Mouse (Mus musculus) heart, embryonic 13.5 days (tissue): ENCODE results near the gene Nudcd3. TPM values are rescaled to one million over a fixed set of nuclear protein-coding genes. Genes with fewer than 3 reads are reported as not detected.

Experiments used
- ATAC-seq: fragments of 200-750 bp; cut with Nextera tagmentation; 2 replicates; pipeline ENCODE4 v1.8.0; 2017; ENCODE audit warnings: moderate TSS enrichment; ENCODE audit not compliant: insufficient number of reproducible peaks, low FRiP score, low TSS enrichment; ENCODE audit errors: extremely low read depth
- H3K27ac ChIP-seq: fragments of 300-500 bp; sonication (generic); replicated peaks from 2 replicates; pipeline ENCODE4 v1.5.1; 2015; ENCODE audit warnings: moderate library complexity, mild to moderate bottlenecking, inconsistent platforms
- H3K27me3 ChIP-seq: fragments of 300-500 bp; sonication (generic); replicated peaks from 2 replicates; pipeline ENCODE4 v1.6.1; 2015; ENCODE audit warnings: mild to moderate bottlenecking, inconsistent platforms
- H3K36me3 ChIP-seq: fragments of 300-500 bp; sonication (generic); 2 replicates; pipeline ENCODE4 v1.6.1; 2015; ENCODE audit warnings: mild to moderate bottlenecking, inconsistent platforms
- H3K4me1 ChIP-seq: fragments of 300-500 bp; sonication (generic); 2 replicates; pipeline ENCODE4 v1.6.1; 2015; ENCODE audit warnings: inconsistent platforms
- H3K4me2 ChIP-seq: fragments of 300-500 bp; sonication (generic); 2 replicates; pipeline ENCODE4 v1.6.1; 2015; ENCODE audit warnings: inconsistent platforms, mild to moderate bottlenecking, moderate library complexity
- H3K4me3 ChIP-seq: fragments of 300-500 bp; sonication (generic); 2 replicates; pipeline ENCODE4 v1.5.1; 2015; ENCODE audit warnings: moderate library complexity, mild to moderate bottlenecking, inconsistent platforms
- H3K9ac ChIP-seq: fragments of 300-500 bp; sonication (generic); 2 replicates; pipeline ENCODE4 v1.6.1; 2015; ENCODE audit warnings: inconsistent platforms, mild to moderate bottlenecking, moderate library complexity
- H3K9me3 ChIP-seq: fragments of 300-500 bp; sonication (generic); 2 replicates; pipeline ENCODE4 v1.6.1; 2016; ENCODE audit warnings: inconsistent platforms
- WGBS: fragments of 180-500 bp; shearing (Covaris S2); methylation state at CpG from one replicate; pipeline ENCODE4 v1.1.7; 2015; ENCODE audit warnings: mixed read lengths; 5-methylcytosine and 5-hydroxymethylcytosine counted together
- polyA plus RNA-seq: library from polyadenylated mRNA; unstranded; fragments of >200 nt; fragmentation: Nextera tagmentation; extraction: Ambion mirVana; gene quantifications from 2 replicates; pipeline ENCODE4 v1.2.1, GENCODE M21; 2015

Gene Nudcd3
- polyA plus RNA-seq, 1 experiment from 2014 or later = 30.1 TPM

DNA sequence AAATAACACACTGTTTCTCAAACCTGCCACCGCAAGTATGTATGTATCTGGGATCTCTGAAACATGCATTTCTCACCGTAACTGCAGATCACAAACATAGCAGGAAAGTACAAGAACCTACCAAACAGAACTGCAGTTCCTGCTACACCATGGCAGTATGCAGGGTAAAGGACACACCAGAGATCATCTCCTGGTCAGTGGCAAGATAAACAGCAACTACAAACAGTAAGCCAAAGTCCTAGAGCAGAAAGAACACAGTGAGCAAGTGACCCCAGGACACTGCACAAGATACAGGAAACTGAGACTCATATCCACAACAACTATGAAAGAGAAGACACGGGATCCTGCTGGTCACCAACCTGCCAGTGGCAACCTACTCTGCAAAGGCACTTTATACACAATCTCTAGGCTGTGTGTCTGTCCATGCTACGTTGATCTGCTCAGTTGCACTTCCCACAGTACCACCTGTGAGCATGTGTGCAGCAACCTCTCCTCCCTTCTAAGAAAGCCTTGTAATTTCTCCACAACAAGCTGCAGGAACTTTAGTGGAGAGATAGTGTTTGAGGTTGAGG, 40.4 kb downstream of the Nudcd3 start:
- no peak for ATAC-seq
- Histone ChIP-seq H3K27ac (no peak overlapping the region), H3K36me3 (no peaks in the 10 kb centered on the region), H3K4me2 (no peak overlapping the region), H3K4me1 (peaks cover 59% of the 10 kb centered on the region), H3K27me3 (no peaks in the 10 kb centered on the region), H3K4me3 (no peak overlapping the region), H3K9ac (no peak overlapping the region), H3K9me3 (no peaks in the 10 kb centered on the region)
- WGBS = 83% methylated on average over 4 of the region's 4 CpGs

DNA sequence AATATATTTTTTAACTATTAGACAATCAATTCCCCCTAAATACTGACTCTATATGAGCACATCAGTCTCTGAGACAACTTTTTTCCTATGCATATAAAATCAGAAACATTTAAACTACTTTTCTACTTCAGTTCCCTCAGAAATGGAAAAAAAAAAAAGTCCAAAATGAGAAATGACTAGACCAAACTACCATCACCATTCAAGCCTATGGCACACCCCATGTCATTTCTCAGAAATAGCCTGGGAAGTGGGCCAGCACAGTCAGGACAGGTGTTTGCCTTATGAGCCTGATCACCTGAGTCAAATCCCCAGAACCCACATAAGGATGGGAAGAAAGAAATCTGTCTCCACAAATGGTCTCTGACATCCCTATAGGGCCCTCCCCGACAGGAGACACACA, 41.7 kb downstream of the Nudcd3 start:
- Histone ChIP-seq H3K27ac (no peak overlapping the region), H3K9ac (no peak overlapping the region), H3K36me3 (no peaks in the 10 kb centered on the region), H3K9me3 (no peaks in the 10 kb centered on the region), H3K27me3 (no peaks in the 10 kb centered on the region), H3K4me2 (no peak overlapping the region), H3K4me3 (no peak overlapping the region), H3K4me1 (peaks cover 64% of the 10 kb centered on the region)
- 87% methylated on average over 1 of the region's 1 CpGs for WGBS
- no peak for ATAC-seq

DNA sequence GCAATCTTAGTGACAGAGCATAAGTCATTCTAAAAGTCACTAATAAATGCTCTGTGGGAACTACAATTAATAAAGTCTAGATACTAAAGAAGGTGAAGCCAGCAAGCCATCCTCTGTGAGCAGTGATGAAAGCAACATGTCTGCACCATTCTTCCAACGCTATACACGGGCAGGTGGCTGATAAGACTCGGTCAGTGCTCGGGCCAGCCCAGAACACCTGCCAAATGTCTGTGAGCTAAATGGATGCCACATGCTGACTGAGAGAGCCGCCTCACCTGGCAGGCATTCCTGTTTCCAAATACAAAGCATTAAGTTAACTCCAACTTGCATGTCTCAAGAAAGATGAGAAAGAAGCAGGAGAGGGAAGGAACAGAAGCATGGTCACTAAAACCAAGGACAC, 43.1 kb downstream of the Nudcd3 start:
- Histone ChIP-seq H3K4me3 (no peak overlapping the region), H3K27ac (no peak overlapping the region), H3K27me3 (no peaks in the 10 kb centered on the region), H3K4me1 (peaks cover 62% of the 10 kb centered on the region), H3K4me2 (no peak overlapping the region), H3K9ac (no peak overlapping the region), H3K9me3 (no peaks in the 10 kb centered on the region), H3K36me3 (no peaks in the 10 kb centered on the region)
- 36% methylated on average over 5 of the region's 5 CpGs for WGBS
- no peak for ATAC-seq

DNA sequence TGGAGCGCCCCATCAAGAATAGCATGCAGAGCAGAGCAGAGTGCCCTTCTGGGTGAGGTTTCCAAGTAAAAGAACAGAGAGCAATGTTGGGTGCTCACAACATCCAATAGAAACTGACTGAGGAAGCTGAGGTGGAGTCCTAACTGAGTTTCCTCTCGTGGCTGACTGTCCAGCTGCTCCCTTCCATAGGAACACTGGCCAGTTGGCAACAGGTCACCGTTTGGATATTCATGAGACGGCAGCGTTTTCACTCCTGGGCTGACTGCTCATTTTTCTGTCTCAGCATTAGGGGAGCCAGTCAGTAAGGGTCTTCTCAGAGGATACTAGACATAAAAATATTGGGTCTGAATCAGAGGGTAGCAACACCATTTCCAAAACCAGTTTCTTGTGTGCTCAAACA, 43.6 kb downstream of the Nudcd3 start:
- H3K4me1 ChIP-seq = peaks cover 62% of the 10 kb centered on the region
- no peaks in the 10 kb centered on the region for H3K27me3 ChIP-seq
- no peaks in the 10 kb centered on the region for H3K9me3 ChIP-seq
- no peak overlapping the region for H3K27ac ChIP-seq
- WGBS = 86% methylated on average over 5 of the region's 5 CpGs
- no peak overlapping the region for H3K4me2 ChIP-seq
- H3K4me3 ChIP-seq = no peak overlapping the region
- no peaks in the 10 kb centered on the region for H3K36me3 ChIP-seq
- no peak for ATAC-seq
- H3K9ac ChIP-seq = no peak overlapping the region

DNA sequence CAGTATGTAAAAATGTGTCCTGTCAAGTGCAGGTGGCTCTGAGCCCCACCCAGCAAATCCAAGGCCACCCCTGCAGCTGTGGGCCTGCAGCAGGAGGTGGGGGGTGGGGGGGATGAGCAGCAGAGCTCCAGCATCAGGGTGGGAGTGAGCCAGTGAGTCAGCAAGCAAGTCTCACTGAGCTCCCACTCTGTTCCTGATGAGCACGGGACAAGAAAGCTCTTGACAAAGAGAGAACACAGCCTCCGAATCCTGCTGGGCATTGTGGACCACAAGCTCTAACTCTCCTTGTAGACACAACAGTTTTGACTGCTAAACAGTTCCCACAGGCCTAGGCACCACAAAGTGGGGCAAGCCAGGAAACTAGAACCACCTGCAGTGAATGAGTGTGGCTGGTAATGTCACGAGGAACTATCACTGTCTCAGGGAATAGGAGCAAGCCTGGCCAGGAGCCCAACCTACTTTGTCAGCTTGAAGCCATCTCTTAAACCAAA, 46.0 kb downstream of the Nudcd3 start:
- Histone ChIP-seq H3K27me3 (no peaks in the 10 kb centered on the region), H3K4me1 (peaks cover 46% of the 10 kb centered on the region), H3K36me3 (peaks cover 14% of the 10 kb centered on the region), H3K4me2 (peak overlapping the region; percentile 34), H3K9ac (peak overlapping the region; percentile 65; the same call in 1 of the 2 replicates), H3K9me3 (no peaks in the 10 kb centered on the region), H3K4me3 (no peak overlapping the region), H3K27ac (peak overlapping the region; percentile 78)
- ATAC-seq = no peak
- WGBS = 38% methylated on average over 3 of the region's 3 CpGs

DNA sequence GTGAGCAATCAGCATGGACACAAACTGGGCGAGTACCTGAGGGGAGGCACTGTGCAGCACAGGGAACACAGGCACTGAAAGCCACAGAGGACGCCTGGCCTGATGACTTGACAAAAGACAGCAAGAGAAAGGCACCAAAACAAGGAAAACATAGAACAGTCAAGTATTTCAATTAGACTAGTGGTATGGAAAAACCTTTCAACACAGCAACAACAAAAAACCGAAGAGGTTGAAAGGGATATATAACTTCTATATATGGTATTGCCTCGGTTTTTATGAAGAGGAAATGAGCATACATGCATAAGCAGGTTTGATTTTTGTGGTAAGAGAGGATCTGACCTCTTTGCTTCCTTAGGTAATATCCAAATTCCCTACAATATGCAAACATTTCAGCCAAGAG, 47.4 kb downstream of the Nudcd3 start:
- 83% methylated on average over 4 of the region's 4 CpGs for WGBS
- H3K27me3 ChIP-seq = no peaks in the 10 kb centered on the region
- peaks cover 41% of the 10 kb centered on the region for H3K4me1 ChIP-seq
- H3K36me3 ChIP-seq = peaks cover 22% of the 10 kb centered on the region
- no peak overlapping the region for H3K9ac ChIP-seq
- no peak overlapping the region for H3K4me2 ChIP-seq
- H3K4me3 ChIP-seq = no peak overlapping the region
- no peak for ATAC-seq
- no peaks in the 10 kb centered on the region for H3K9me3 ChIP-seq
- no peak overlapping the region for H3K27ac ChIP-seq

DNA sequence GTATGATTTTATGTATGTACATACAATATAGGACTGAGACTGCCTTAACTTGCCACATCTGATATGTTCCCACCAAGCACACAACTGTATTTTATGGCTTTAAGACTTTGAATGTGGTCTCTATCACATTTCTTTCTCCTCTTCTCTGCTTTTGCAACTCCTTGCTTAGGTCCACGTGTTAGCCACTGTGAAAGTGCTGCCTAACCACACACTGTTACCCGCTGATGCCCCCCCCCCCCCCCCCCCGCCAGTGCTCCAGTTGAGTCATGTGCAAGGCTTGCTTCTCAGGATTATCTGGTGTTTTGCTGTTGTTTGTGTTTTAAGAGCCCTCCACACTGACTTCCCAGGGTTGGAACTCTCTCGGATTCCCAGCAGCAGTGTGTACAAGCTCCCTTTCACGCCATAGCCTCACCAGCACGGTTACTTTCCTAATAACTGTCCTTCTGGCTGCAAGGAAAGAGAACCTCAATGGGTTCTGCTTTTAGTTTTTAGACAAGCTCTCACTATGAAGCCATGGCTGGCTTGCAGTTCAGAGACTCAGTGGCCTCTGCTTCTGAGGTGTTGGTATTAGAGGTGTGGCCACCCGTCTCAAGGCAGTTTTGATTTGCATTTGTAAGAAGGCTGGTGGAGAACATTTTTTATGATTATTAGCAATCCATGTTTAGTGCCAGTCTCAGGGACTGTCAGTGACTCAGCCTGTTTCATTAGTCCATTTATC, 61.8 kb downstream of the Nudcd3 start:
- H3K4me3 ChIP-seq = no peak overlapping the region
- 0 out of 2 replicates have a peak, but pooled peaks cover 3% of the 10 kb centered on the region for H3K4me1 ChIP-seq
- no peak overlapping the region for H3K9ac ChIP-seq
- no peak overlapping the region for H3K4me2 ChIP-seq
- no peak for ATAC-seq
- no peak overlapping the region for H3K27ac ChIP-seq
- H3K36me3 ChIP-seq = peaks cover 20% of the 10 kb centered on the region
- 85% methylated on average over 6 of the region's 7 CpGs for WGBS
- no peaks in the 10 kb centered on the region for H3K9me3 ChIP-seq
- H3K27me3 ChIP-seq = no peaks in the 10 kb centered on the region

DNA sequence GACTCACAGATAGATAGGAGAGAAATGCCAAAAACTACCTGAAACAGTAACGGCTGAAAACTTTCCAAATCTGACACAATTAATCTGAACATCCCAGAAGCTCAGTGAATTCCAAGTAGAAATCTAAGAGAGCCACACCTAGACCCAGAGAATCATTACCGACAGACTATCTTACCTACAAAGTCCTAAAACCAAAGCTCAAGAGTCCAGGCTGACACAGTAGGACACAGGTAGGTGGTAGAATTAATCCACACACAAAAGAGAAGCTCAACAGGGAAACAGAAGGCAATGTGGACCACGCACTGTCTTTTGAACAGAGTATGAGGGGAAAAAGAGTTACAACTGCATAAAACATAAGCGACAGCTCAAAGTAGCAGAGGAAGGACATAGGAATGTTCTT, 67.3 kb downstream of the Nudcd3 start:
- Histone ChIP-seq H3K36me3 (no peaks in the 10 kb centered on the region), H3K9ac (no peak overlapping the region), H3K4me1 (0 out of 2 replicates have a peak, but pooled peaks cover 3% of the 10 kb centered on the region), H3K27ac (no peak overlapping the region), H3K27me3 (no peaks in the 10 kb centered on the region), H3K4me3 (no peak overlapping the region), H3K4me2 (no peak overlapping the region), H3K9me3 (no peaks in the 10 kb centered on the region)
- no peak for ATAC-seq
- 92% methylated on average over 4 of the region's 4 CpGs for WGBS

DNA sequence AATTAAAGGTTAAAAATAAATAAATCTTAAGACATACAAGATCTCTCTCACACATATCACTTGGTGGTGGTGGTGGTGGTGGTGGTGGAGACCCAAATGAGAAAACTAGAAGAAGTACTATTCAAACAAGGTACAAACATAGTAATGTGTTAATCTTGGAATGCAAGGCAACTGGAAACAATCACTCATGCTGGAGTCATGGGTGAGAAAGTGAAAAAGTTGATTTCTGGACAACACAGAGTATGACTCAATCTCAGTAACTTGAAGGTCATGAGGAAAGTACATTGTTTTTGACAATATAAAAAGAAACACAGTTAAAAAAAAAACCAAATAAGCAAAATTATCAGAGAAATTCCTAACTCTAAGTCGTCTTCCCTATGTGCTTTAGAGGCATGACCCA, 69.6 kb downstream of the Nudcd3 start:
- Histone ChIP-seq H3K27ac (no peak overlapping the region), H3K9ac (no peak overlapping the region), H3K4me2 (no peak overlapping the region), H3K36me3 (no peaks in the 10 kb centered on the region), H3K9me3 (no peaks in the 10 kb centered on the region), H3K4me3 (no peak overlapping the region), H3K27me3 (no peaks in the 10 kb centered on the region), H3K4me1 (no peaks in the 10 kb centered on the region)
- WGBS = 68% methylated on average over 1 of the region's 1 CpGs
- ATAC-seq = no peak

DNA sequence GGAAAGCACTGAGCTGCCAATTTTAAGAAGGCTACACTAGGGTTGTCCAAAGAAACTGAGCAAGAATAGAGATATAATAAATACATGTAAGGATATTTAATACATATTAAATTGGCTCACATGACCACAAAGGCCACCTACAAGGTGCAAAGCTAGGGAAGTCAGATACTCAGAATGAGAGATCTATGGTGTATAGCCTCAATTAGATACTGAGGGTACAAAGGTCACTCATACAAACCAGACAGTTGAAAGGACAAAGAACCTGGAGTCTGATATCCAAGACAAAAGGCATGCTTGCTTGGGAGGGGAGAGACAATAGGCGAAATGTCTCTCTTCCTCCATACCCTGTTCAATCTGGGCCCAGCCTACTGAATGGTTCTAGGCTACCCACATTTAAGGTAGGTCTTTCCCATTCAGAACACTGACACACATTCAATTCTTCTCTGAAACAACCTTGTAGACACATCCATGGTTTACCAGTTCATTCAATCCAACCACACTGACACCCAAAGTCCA, 76.6 kb downstream of the Nudcd3 start:
- no peak overlapping the region for H3K27ac ChIP-seq
- 0 out of 2 replicates have a peak, but pooled peaks cover 5% of the 10 kb centered on the region for H3K4me1 ChIP-seq
- ATAC-seq = no peak
- no peak overlapping the region for H3K9ac ChIP-seq
- H3K9me3 ChIP-seq = no peaks in the 10 kb centered on the region
- H3K36me3 ChIP-seq = peaks cover 48% of the 10 kb centered on the region
- no peak overlapping the region for H3K4me3 ChIP-seq
- H3K4me2 ChIP-seq = no peak overlapping the region
- H3K27me3 ChIP-seq = no peaks in the 10 kb centered on the region
- WGBS = 96% methylated on average over 1 of the region's 1 CpGs

DNA sequence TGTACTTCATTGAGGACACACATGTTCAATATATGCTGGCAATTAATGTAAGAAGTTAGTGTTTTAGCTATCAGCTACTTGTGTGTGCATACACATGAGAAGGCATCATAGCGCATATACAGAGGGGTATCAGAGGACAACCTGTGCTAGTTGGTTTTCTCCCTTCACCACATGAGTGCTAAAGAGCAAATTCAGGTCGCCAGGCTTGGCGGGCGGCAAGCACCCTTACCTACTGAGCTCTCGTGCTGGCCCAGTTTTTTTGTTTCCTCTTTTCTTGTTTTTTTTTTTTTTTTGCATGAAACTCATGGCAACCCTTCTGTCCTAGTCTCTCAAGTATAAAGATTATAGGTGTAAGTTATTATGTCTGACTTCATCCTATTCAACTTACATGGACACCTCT, 77.6 kb downstream of the Nudcd3 start:
- no peak for ATAC-seq
- Histone ChIP-seq H3K27ac (no peak overlapping the region), H3K4me3 (no peak overlapping the region)

More for the DNA sequence above, 77.6 kb downstream of the Nudcd3 start:
- Histone ChIP-seq H3K27me3 (no peaks in the 10 kb centered on the region), H3K4me1 (0 out of 2 replicates have a peak, but pooled peaks cover 5% of the 10 kb centered on the region), H3K9me3 (no peaks in the 10 kb centered on the region), H3K9ac (no peak overlapping the region), H3K36me3 (peaks cover 54% of the 10 kb centered on the region), H3K4me2 (no peak overlapping the region)
- whole genome bisulfite sequencing = 89% methylated on average over 5 of the region's 5 CpGs
